Mouse (Mus musculus) lung, embryonic 15.5 days (tissue): ENCODE data around the gene Copg1. TPM values are rescaled to one million over a fixed set of nuclear protein-coding genes. Genes with fewer than 3 reads are reported as not detected.

Experiments used
- ATAC-seq: fragments of 200-750 bp; cut with Nextera tagmentation; 2 replicates; pipeline ENCODE4 v1.8.0; 2017; ENCODE audit warnings: moderate number of reproducible peaks, borderline replicate concordance; ENCODE audit not compliant: low FRiP score, low TSS enrichment; ENCODE audit errors: extremely low read depth
- H3K27ac ChIP-seq: fragments of 300-500 bp; sonication (generic); 2 replicates; pipeline ENCODE4 v1.5.1; 2015; ENCODE audit warnings: moderate library complexity, mild to moderate bottlenecking, inconsistent platforms
- H3K27me3 ChIP-seq: fragments of 300-500 bp; sonication (generic); 2 replicates; pipeline ENCODE4 v1.6.1; 2015; ENCODE audit warnings: inconsistent platforms
- H3K36me3 ChIP-seq: fragments of 300-500 bp; sonication (generic); 2 replicates; pipeline ENCODE4 v1.6.1; 2015; ENCODE audit warnings: inconsistent platforms
- H3K4me1 ChIP-seq: fragments of 300-500 bp; sonication (generic); 2 replicates; pipeline ENCODE4 v1.6.1; 2015; ENCODE audit warnings: inconsistent platforms
- H3K4me2 ChIP-seq: fragments of 300-500 bp; sonication (generic); 2 replicates; pipeline ENCODE4 v1.6.1; 2015; ENCODE audit warnings: inconsistent platforms, mild to moderate bottlenecking, moderate library complexity
- H3K4me3 ChIP-seq: fragments of 300-500 bp; sonication (generic); 2 replicates; pipeline ENCODE4 v1.5.1; 2015; ENCODE audit warnings: mild to moderate bottlenecking, inconsistent platforms
- H3K9ac ChIP-seq: fragments of 300-500 bp; sonication (generic); 2 replicates; pipeline ENCODE4 v1.6.1; 2015; ENCODE audit warnings: inconsistent platforms
- H3K9me3 ChIP-seq: fragments of 300-500 bp; sonication (generic); 2 replicates; pipeline ENCODE4 v1.6.1; 2016; ENCODE audit warnings: inconsistent platforms
- WGBS: fragments of 180-500 bp; shearing (Covaris S2); methylation state at CpG from one replicate; pipeline ENCODE4 v1.1.7; 2015; 5-methylcytosine and 5-hydroxymethylcytosine counted together
- polyA plus RNA-seq: library from polyadenylated mRNA; unstranded; fragments of >200 nt; fragmentation: Nextera tagmentation; extraction: Ambion mirVana; gene quantifications from 2 replicates; pipeline ENCODE4 v1.2.1, GENCODE M21; 2015

Gene Copg1
- polyA plus RNA-seq, 1 experiment from 2014 or later = 171 TPM

DNA sequence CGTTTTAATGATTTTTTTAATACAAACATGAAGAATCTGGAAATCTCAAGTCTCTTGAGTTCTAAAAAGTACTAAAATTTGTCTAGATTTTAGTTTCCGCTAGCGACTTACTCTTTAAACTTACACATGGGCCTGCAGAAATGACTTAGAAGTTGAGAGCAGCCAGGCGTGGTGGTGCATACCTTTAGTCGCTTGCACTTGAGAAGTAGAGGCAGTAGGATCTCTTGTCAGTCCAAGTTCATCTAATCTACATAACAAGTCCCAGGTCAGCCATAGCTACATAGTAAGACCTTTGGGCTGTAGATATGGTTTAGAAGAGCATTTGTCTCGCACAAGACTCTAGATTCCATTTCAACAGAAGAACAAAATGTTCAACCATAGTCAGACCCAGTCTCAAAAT, 35.7 kb upstream of the Copg1 start:
- Histone ChIP-seq H3K4me3 (no peak overlapping the region), H3K36me3 (peaks cover 7% of the 10 kb centered on the region; the same call in 1 of the 2 replicates), H3K27ac (no peak overlapping the region), H3K27me3 (no peaks in the 10 kb centered on the region; the same call in 1 of the 2 replicates), H3K9ac (no peak overlapping the region), H3K9me3 (no peaks in the 10 kb centered on the region), H3K4me1 (peaks cover 27% of the 10 kb centered on the region), H3K4me2 (peak overlapping the region; percentile 82; the same call in 1 of the 2 replicates)
- WGBS = 77% methylated on average over 6 of the region's 6 CpGs
- no peak for ATAC-seq

GRCm38 (mm10) chr6:87853446-87853845, 34.2 kb upstream of the Copg1 start:
- H3K27me3 ChIP-seq = no peaks in the 10 kb centered on the region; the same call in 1 of the 2 replicates
- H3K4me1 ChIP-seq = peaks cover 12% of the 10 kb centered on the region
- no peak overlapping the region for H3K4me2 ChIP-seq
- no peak for ATAC-seq
- no peak overlapping the region for H3K27ac ChIP-seq
- no peaks in the 10 kb centered on the region; the same call in 1 of the 2 replicates for H3K36me3 ChIP-seq
- WGBS = 68% methylated on average over 4 of the region's 4 CpGs
- no peak overlapping the region for H3K9ac ChIP-seq
- no peak overlapping the region for H3K4me3 ChIP-seq
- H3K9me3 ChIP-seq = no peaks in the 10 kb centered on the region

- Histone ChIP-seq H3K9me3 (no peaks in the 10 kb centered on the region), H3K4me2 (no peak overlapping the region), H3K27ac (no peak overlapping the region), H3K36me3 (no peaks in the 10 kb centered on the region), H3K4me1 (no peaks in the 10 kb centered on the region), H3K9ac (no peak overlapping the region), H3K27me3 (no peaks in the 10 kb centered on the region; the same call in 1 of the 2 replicates), H3K4me3 (no peak overlapping the region)
- ATAC-seq = no peak
- 26% methylated on average over 1 of the region's 1 CpGs for whole genome bisulfite sequencing
These were observed 30.5 kb upstream of the Copg1 start for GRCm38 (mm10) chr6:87857071-87857470.

- H3K4me3 ChIP-seq = no peak overlapping the region
- no peak overlapping the region for H3K27ac ChIP-seq
- H3K9ac ChIP-seq = no peak overlapping the region
- H3K9me3 ChIP-seq = no peaks in the 10 kb centered on the region
- no peak overlapping the region for H3K4me2 ChIP-seq
- WGBS = 76% methylated on average over 6 of the region's 6 CpGs
- no peaks in the 10 kb centered on the region for H3K36me3 ChIP-seq
- H3K4me1 ChIP-seq = peaks cover 4% of the 10 kb centered on the region; the same call in 1 of the 2 replicates
- H3K27me3 ChIP-seq = no peaks in the 10 kb centered on the region
- ATAC-seq = no peak
These were observed 21.4 kb upstream of the Copg1 start for GRCm38 (mm10) chr6:87866211-87866610.

GRCm38 (mm10) chr6:87867256-87867655, 20.4 kb upstream of the Copg1 start:
- Histone ChIP-seq H3K27me3 (no peaks in the 10 kb centered on the region), H3K4me2 (no peak overlapping the region), H3K4me3 (no peak overlapping the region), H3K4me1 (peaks cover 4% of the 10 kb centered on the region; the same call in 1 of the 2 replicates), H3K36me3 (no peaks in the 10 kb centered on the region), H3K9ac (no peak overlapping the region), H3K9me3 (no peaks in the 10 kb centered on the region), H3K27ac (no peak overlapping the region)
- WGBS = 65% methylated on average over 2 of the region's 2 CpGs
- ATAC-seq = no peak

GRCm38 (mm10) chr6:87868871-87869506, 18.6 kb upstream of the Copg1 start:
- no peak overlapping the region for H3K4me2 ChIP-seq
- H3K4me1 ChIP-seq = peaks cover 4% of the 10 kb centered on the region; the same call in 1 of the 2 replicates
- no peaks in the 10 kb centered on the region for H3K9me3 ChIP-seq
- H3K27me3 ChIP-seq = no peaks in the 10 kb centered on the region
- no peaks in the 10 kb centered on the region for H3K36me3 ChIP-seq
- no peak overlapping the region for H3K4me3 ChIP-seq
- no peak overlapping the region for H3K9ac ChIP-seq
- ATAC-seq = peak; percentile 84
- WGBS = 59% methylated on average over 9 of the region's 9 CpGs
- H3K27ac ChIP-seq = peak overlapping the region; percentile 27; the same call in 1 of the 2 replicates

DNA sequence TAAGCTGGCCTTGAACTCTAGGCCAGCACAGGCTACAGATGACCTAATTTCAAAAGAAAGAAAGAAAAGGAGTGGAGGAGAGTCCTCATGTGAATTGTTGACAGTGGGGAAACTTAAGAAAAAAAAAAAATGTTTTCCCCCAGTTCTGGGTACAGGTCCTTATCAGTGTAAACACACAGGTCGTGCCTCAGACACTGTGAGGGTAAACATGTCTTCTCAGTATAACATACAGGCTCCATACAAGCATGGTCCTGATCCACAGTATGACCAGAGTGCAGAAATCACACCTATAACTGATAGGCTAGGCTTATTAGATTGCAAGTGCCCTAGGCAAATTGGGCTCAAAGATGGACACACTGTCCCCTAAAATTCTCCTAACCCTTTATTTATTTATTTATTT, 17.2 kb upstream of the Copg1 start:
- Histone ChIP-seq H3K27me3 (no peaks in the 10 kb centered on the region), H3K4me2 (no peak overlapping the region), H3K27ac (no peak overlapping the region), H3K4me1 (peaks cover 4% of the 10 kb centered on the region; the same call in 1 of the 2 replicates), H3K9ac (no peak overlapping the region), H3K9me3 (no peaks in the 10 kb centered on the region), H3K36me3 (no peaks in the 10 kb centered on the region), H3K4me3 (no peak overlapping the region)
- no peak for ATAC-seq
- 16% methylated on average over 1 of the region's 1 CpGs for WGBS

DNA sequence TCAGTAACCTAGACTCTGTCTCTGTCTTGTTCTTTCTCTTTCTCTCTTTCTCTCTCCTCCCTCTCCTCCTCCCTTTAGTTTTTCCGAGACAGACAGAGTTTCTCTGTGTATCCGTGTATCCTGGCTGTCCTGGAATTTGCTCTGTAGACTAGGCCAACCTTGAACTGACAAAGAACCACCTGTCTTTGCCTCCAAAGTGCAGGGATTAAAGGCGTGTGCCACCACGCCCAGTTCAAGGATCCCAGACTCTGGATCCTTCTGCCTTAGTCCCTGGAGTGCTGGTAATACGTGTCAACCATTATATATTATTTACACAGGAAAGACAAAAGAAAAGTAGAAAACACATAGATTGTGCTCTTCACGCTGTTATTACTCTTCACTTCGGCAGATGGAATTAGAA, 16.4 kb upstream of the Copg1 start:
- WGBS = 74% methylated on average over 7 of the region's 7 CpGs
- ATAC-seq = no peak

GRCm38 (mm10) chr6:87873104-87873503, 14.5 kb upstream of the Copg1 start:
- Histone ChIP-seq H3K27ac (no peak overlapping the region), H3K36me3 (no peaks in the 10 kb centered on the region), H3K9me3 (no peaks in the 10 kb centered on the region), H3K9ac (no peak overlapping the region), H3K4me2 (no peak overlapping the region), H3K27me3 (no peaks in the 10 kb centered on the region), H3K4me3 (no peak overlapping the region), H3K4me1 (peaks cover 4% of the 10 kb centered on the region; the same call in 1 of the 2 replicates)
- 60% methylated on average over 1 of the region's 1 CpGs for WGBS
- ATAC-seq = no peak

More for the DNA sequence above, 16.4 kb upstream of the Copg1 start:
- Histone ChIP-seq H3K36me3 (no peaks in the 10 kb centered on the region), H3K9me3 (no peaks in the 10 kb centered on the region), H3K27ac (no peak overlapping the region), H3K4me3 (no peak overlapping the region), H3K4me2 (no peak overlapping the region), H3K9ac (no peak overlapping the region), H3K4me1 (peaks cover 4% of the 10 kb centered on the region; the same call in 1 of the 2 replicates), H3K27me3 (no peaks in the 10 kb centered on the region)

DNA sequence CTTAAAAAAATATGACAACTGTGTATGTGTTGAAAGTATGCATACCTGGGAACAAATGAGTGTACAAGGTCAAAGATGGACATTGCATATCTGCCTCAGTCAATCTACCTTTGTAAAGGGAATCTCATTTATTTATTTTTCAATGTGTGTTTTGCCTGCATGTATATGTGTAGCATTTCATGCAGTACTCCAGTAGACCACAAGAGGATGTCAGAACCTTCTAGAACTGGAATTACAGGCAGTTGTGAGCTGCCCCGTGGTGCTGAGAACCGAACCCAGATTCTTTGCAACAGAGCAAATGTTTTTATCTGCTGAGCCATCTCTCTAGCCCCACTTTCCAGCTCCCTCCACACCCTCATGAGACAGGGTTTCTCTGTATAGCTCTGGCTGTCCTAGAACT, 13.7 kb upstream of the Copg1 start:
- no peak overlapping the region for H3K4me3 ChIP-seq
- no peak overlapping the region for H3K27ac ChIP-seq
- H3K9me3 ChIP-seq = no peaks in the 10 kb centered on the region
- no peaks in the 10 kb centered on the region for H3K27me3 ChIP-seq
- H3K4me2 ChIP-seq = no peak overlapping the region
- no peak overlapping the region for H3K9ac ChIP-seq
- 84% methylated on average over 2 of the region's 2 CpGs for WGBS
- ATAC-seq = no peak
- peaks cover 3% of the 10 kb centered on the region; the same call in 1 of the 2 replicates for H3K4me1 ChIP-seq
- H3K36me3 ChIP-seq = no peaks in the 10 kb centered on the region

DNA sequence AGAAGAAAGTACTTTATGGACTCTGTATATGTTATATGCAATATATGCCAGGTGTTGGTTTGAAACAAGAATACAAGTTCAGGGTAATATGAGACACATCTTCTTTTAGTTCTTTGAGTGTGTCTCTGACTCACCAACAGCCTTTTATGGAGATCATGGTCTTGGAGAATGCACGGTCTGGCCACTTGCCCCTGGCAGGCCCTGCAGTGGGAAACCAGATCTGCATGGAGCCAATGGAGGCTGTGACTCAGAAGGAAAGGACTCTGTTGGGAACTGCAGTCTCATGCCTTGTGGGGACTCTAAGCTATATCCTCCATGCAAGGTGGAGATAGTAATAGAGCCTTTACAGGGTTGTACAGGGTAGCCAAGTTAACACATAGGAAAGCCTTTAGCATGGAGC, 12.5 kb upstream of the Copg1 start:
- Histone ChIP-seq H3K9me3 (no peaks in the 10 kb centered on the region), H3K36me3 (no peaks in the 10 kb centered on the region), H3K4me3 (no peak overlapping the region), H3K27ac (no peak overlapping the region), H3K9ac (no peak overlapping the region), H3K27me3 (no peaks in the 10 kb centered on the region), H3K4me2 (no peak overlapping the region), H3K4me1 (no peaks in the 10 kb centered on the region)
- WGBS = 75% methylated on average over 1 of the region's 1 CpGs
- no peak for ATAC-seq

DNA sequence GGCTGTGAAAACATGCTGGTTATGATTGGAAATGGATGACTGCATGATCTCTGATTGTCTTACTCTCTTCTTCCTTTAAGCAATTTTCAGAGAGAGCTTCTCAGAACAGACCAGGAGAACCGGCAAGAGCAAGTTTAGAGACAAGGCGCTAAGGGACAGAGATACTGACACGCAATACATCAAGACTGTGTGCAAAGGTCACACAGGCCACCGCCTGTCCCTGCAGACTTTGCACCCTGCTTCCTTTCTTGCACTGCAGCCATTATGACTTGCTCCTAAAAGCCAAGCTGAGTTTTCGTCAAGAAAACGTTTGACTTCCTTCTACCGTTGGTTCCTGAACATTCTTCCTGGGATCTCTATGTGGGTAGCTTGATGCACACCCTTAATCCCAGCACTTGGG, 12.1 kb upstream of the Copg1 start:
- Histone ChIP-seq H3K27me3 (no peaks in the 10 kb centered on the region), H3K36me3 (no peaks in the 10 kb centered on the region), H3K4me3 (no peak overlapping the region), H3K9me3 (no peaks in the 10 kb centered on the region), H3K9ac (no peak overlapping the region), H3K4me1 (no peaks in the 10 kb centered on the region), H3K27ac (no peak overlapping the region), H3K4me2 (no peak overlapping the region)
- 77% methylated on average over 7 of the region's 7 CpGs for WGBS
- no peak for ATAC-seq
